Mouse (Mus musculus): Measurements from ENCODE around the gene 1700088E04Rik. TPM values are rescaled to one million over a fixed set of nuclear protein-coding genes. Genes with fewer than 3 reads are reported as not detected.
A peak's percentile ranks its signal among the peaks of the same experiment; 100 is the strongest.

The 1700088E04Rik gene
- polyA plus RNA-seq (2015; fragmentation: Nextera tagmentation; extraction: Ambion mirVana) = 7.4 and 8.1 TPM in 2 replicates

GRCm38 (mm10) chr15:79140866-79141565 is at the start of gene 1700088E04Rik, which contains the start of gene Polr2f:
Gene 1700088E04Rik, minus strand, starts transcription at chr15:79141253.
Gene Polr2f, plus strand, starts transcription at chr15:79141009.
- WGBS = under 1% methylated on average over 57 of the region's 57 CpGs
- ATAC-seq (replicated peaks; ENCODE audit: insufficient number of reproducible peaks, insufficient read depth, low FRiP score, low read depth) = peak; percentile 85
- peak within 1 kb of the TSS; percentile 93 for H3K4me2 ChIP-seq

GRCm38 (mm10) chr15:79187819-79188218 is 46.8 kb upstream of the 1700088E04Rik start:
- no peak overlapping the region for H3K9ac ChIP-seq
- no peak overlapping the region for H3K4me3 ChIP-seq
- no peaks in the 10 kb centered on the region for H3K9me3 ChIP-seq (replicated peaks)
- WGBS = 85% methylated on average over 8 of the region's 8 CpGs
- no peak overlapping the region for H3K27ac ChIP-seq
- H3K4me2 ChIP-seq = no peak overlapping the region
- no peaks in the 10 kb centered on the region; the same call in 1 of the 2 replicates for H3K27me3 ChIP-seq
- no peaks in the 10 kb centered on the region for H3K36me3 ChIP-seq
- no peak for ATAC-seq (replicated peaks; ENCODE audit: insufficient number of reproducible peaks, insufficient read depth, low FRiP score, low read depth)
- H3K4me1 ChIP-seq (replicated peaks) = peaks cover 5% of the 10 kb centered on the region

More at GRCm38 (mm10) chr15:79140866-79141565, at the start of gene 1700088E04Rik, which contains the start of gene Polr2f:
- Histone ChIP-seq H3K4me3 (peak within 1 kb of the TSS; percentile 84), H3K36me3 (peaks cover 16% of the 10 kb centered on the region), H3K27ac (peak within 1 kb of the TSS; percentile 52), H3K27me3 (no peaks in the 10 kb centered on the region), H3K9ac (peak within 1 kb of the TSS; percentile 84), H3K9me3 (replicated peaks) (no peaks in the 10 kb centered on the region), H3K4me1 (replicated peaks) (peaks cover 23% of the 10 kb centered on the region)

DNA sequence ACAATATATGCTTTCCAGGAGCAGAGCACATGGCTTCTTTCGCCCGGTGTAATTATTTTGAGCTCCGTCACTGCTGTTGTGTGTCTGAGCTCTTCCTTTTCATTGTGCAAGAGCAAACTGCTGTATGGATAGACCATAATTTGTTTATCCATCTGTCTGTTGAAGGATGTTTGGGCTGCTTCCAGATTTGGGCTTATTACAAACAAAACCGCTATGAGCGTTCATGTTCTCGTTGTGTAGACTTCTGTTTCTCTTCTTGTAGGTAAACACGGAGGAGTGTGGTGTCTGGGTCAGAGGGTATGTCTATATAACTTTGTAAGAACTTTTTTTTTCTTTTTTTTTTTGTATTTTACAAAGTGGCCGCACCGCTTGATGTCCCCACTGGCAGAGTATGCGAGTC is 44.2 kb upstream of the 1700088E04Rik start:
- 83% methylated on average over 10 of the region's 10 CpGs for WGBS
- Histone ChIP-seq H3K9ac (no peak overlapping the region), H3K27ac (no peak overlapping the region), H3K27me3 (no peaks in the 10 kb centered on the region; the same call in 1 of the 2 replicates), H3K36me3 (no peaks in the 10 kb centered on the region), H3K9me3 (replicated peaks) (no peaks in the 10 kb centered on the region), H3K4me1 (replicated peaks) (no peaks in the 10 kb centered on the region), H3K4me2 (no peak overlapping the region), H3K4me3 (no peak overlapping the region)
- ATAC-seq (replicated peaks; ENCODE audit: insufficient number of reproducible peaks, insufficient read depth, low FRiP score, low read depth) = no peak

- Histone ChIP-seq H3K4me2 (no peak overlapping the region), H3K9me3 (replicated peaks) (no peaks in the 10 kb centered on the region), H3K27ac (no peak overlapping the region), H3K9ac (no peak overlapping the region), H3K4me1 (replicated peaks) (no peaks in the 10 kb centered on the region), H3K27me3 (no peaks in the 10 kb centered on the region), H3K36me3 (no peaks in the 10 kb centered on the region), H3K4me3 (no peak overlapping the region)
- no peak for ATAC-seq (replicated peaks; ENCODE audit: insufficient number of reproducible peaks, insufficient read depth, low FRiP score, low read depth)
- WGBS = 69% methylated on average over 6 of the region's 6 CpGs
Measured at GRCm38 (mm10) chr15:79176905-79177304, 35.9 kb upstream of the 1700088E04Rik start.

- no peaks in the 10 kb centered on the region for H3K36me3 ChIP-seq
- no peak overlapping the region for H3K9ac ChIP-seq
- ATAC-seq (replicated peaks; ENCODE audit: insufficient number of reproducible peaks, insufficient read depth, low FRiP score, low read depth) = 0 out of 2 replicates have a peak, but pooled peaks have one; percentile 4
- H3K9me3 ChIP-seq (replicated peaks) = no peaks in the 10 kb centered on the region
- 46% methylated on average over 8 of the region's 8 CpGs for WGBS
- no peak overlapping the region for H3K4me2 ChIP-seq
- H3K27me3 ChIP-seq = peaks cover 64% of the 10 kb centered on the region
- H3K27ac ChIP-seq = no peak overlapping the region
- H3K4me1 ChIP-seq (replicated peaks) = peaks cover 15% of the 10 kb centered on the region
- H3K4me3 ChIP-seq = no peak overlapping the region
Measured at GRCm38 (mm10) chr15:79166712-79167111, 25.7 kb upstream of the 1700088E04Rik start.

GRCm38 (mm10) chr15:79165140-79165539 is 24.1 kb upstream of the 1700088E04Rik start, which contains the start of gene Sox10:
Gene Sox10, minus strand, starts transcription at chr15:79165240.
- peaks cover 80% of the 10 kb centered on the region for H3K27me3 ChIP-seq
- H3K36me3 ChIP-seq = no peaks in the 10 kb centered on the region
- 56% methylated on average over 5 of the region's 5 CpGs for WGBS
- no peak within 1 kb of the TSS for H3K4me3 ChIP-seq
- H3K9me3 ChIP-seq (replicated peaks) = no peaks in the 10 kb centered on the region
- no peak within 1 kb of the TSS for H3K27ac ChIP-seq
- no peak within 1 kb of the TSS for H3K4me2 ChIP-seq
- H3K4me1 ChIP-seq (replicated peaks) = peaks cover 15% of the 10 kb centered on the region
- no peak for ATAC-seq (replicated peaks; ENCODE audit: insufficient number of reproducible peaks, insufficient read depth, low FRiP score, low read depth)
- H3K9ac ChIP-seq = no peak within 1 kb of the TSS

DNA sequence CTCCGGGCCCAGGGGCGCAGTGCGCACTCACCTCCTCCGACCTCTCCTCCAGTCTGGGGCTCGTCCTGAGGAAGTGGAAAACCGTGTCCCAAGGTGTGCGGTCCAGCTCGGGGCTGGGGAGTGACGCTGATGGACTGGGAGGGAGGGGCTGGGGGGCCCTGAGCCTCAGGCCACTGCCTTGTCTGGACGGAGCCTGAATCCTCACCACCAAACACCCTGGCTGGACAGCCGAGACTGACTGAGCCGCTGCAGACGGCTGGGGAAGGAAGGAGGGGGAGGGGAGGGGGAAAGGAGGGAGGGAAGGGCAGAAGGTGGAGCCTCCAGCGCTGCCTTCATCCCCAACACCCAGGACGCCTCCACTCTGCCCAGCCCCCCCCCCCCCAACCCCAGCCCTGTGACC is 23.2 kb upstream of the 1700088E04Rik start:
- Histone ChIP-seq H3K27me3 (peaks cover 88% of the 10 kb centered on the region), H3K4me2 (no peak overlapping the region), H3K4me3 (no peak overlapping the region), H3K36me3 (no peaks in the 10 kb centered on the region), H3K9ac (no peak overlapping the region), H3K4me1 (replicated peaks) (peaks cover 15% of the 10 kb centered on the region), H3K9me3 (replicated peaks) (no peaks in the 10 kb centered on the region), H3K27ac (no peak overlapping the region)
- ATAC-seq (replicated peaks; ENCODE audit: insufficient number of reproducible peaks, insufficient read depth, low FRiP score, low read depth) = no peak
- whole genome bisulfite sequencing = 10% methylated on average over 15 of the region's 15 CpGs

DNA sequence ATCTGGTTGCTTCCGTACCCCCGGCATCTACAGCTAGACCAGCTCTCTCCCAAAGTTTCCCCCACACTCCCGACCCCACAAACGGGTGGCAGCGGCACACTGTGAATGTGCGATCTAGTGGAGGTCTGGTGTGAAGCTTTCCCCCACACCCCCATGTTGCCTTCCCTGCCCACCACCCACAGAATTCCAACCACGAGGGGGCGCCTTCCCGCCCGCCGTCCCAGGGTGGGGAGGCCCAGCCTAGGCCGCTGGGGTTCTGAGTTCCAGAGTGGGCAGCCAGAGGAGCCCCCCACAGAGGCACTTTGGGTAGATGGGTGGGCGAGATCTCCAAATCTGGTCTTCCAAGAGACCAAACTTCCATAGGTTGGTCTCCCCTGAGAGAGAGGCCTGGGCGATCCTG is 21.8 kb upstream of the 1700088E04Rik start:
- H3K4me2 ChIP-seq = no peak overlapping the region; the same call in 1 of the 2 replicates
- peaks cover 15% of the 10 kb centered on the region for H3K4me1 ChIP-seq (replicated peaks)
- H3K9ac ChIP-seq = no peak overlapping the region
- peaks cover 88% of the 10 kb centered on the region for H3K27me3 ChIP-seq
- H3K36me3 ChIP-seq = no peaks in the 10 kb centered on the region
- ATAC-seq (replicated peaks; ENCODE audit: insufficient number of reproducible peaks, insufficient read depth, low FRiP score, low read depth) = no peak
- H3K9me3 ChIP-seq (replicated peaks) = no peaks in the 10 kb centered on the region
- no peak overlapping the region; the same call in 1 of the 2 replicates for H3K4me3 ChIP-seq
- WGBS = 38% methylated on average over 14 of the region's 14 CpGs
- H3K27ac ChIP-seq = no peak overlapping the region

GRCm38 (mm10) chr15:79162301-79162700 is 21.2 kb upstream of the 1700088E04Rik start:
- Histone ChIP-seq H3K4me2 (no peak overlapping the region), H3K27me3 (peaks cover 89% of the 10 kb centered on the region), H3K9me3 (replicated peaks) (no peaks in the 10 kb centered on the region), H3K9ac (no peak overlapping the region), H3K4me1 (replicated peaks) (peaks cover 15% of the 10 kb centered on the region), H3K36me3 (no peaks in the 10 kb centered on the region), H3K27ac (no peak overlapping the region), H3K4me3 (no peak overlapping the region)
- no peak for ATAC-seq (replicated peaks; ENCODE audit: insufficient number of reproducible peaks, insufficient read depth, low FRiP score, low read depth)
- 74% methylated on average over 7 of the region's 7 CpGs for WGBS

DNA sequence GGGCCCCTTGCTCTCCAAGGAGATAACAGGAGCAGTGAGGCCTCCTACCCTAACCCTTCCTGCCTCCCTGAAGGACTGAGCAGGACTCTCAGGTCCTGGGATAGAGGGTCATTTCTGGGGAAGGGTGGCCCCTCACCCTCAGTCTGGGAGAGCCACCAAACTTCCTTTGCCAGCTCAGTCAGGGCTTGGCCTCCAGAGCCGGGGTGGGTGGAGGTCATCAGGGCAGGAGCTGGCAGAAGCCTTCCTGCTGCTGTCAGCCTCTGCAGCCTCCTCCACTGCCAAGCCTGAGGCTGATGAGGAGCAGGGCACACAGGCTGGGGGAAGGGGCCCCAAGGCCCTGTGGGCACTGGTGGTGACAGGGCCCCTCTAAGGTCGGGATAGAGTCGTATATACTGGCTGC is 14.5 kb upstream of the 1700088E04Rik start:
- no peak overlapping the region for H3K27ac ChIP-seq
- H3K9me3 ChIP-seq (replicated peaks) = no peaks in the 10 kb centered on the region
- peaks cover 34% of the 10 kb centered on the region for H3K27me3 ChIP-seq
- WGBS = 30% methylated on average over 3 of the region's 3 CpGs
- peaks cover 9% of the 10 kb centered on the region for H3K4me1 ChIP-seq (replicated peaks)
- no peak overlapping the region for H3K4me3 ChIP-seq
- 0 out of 2 replicates have a peak, but pooled peaks have one; percentile 15 for ATAC-seq (replicated peaks; ENCODE audit: insufficient number of reproducible peaks, insufficient read depth, low FRiP score, low read depth)
- peaks cover 15% of the 10 kb centered on the region; the same call in 1 of the 2 replicates for H3K36me3 ChIP-seq
- no peak overlapping the region for H3K9ac ChIP-seq
- no peak overlapping the region for H3K4me2 ChIP-seq

- ATAC-seq (replicated peaks; ENCODE audit: insufficient number of reproducible peaks, insufficient read depth, low FRiP score, low read depth) = no peak
- no peak overlapping the region for H3K4me2 ChIP-seq
- 55% methylated on average over 6 of the region's 6 CpGs for WGBS
- no peak overlapping the region for H3K9ac ChIP-seq
- H3K27me3 ChIP-seq = peaks cover 12% of the 10 kb centered on the region
- no peak overlapping the region for H3K27ac ChIP-seq
- peaks cover 32% of the 10 kb centered on the region for H3K36me3 ChIP-seq
- H3K4me1 ChIP-seq (replicated peaks) = peaks cover 11% of the 10 kb centered on the region
- H3K4me3 ChIP-seq = no peak overlapping the region
- H3K9me3 ChIP-seq (replicated peaks) = no peaks in the 10 kb centered on the region
Measured at GRCm38 (mm10) chr15:79152709-79153108, 11.7 kb upstream of the 1700088E04Rik start.

Measured in heart, embryonic 15.5 days (tissue).